Mouse (Mus musculus) lung, postnatal 36 days (tissue): Measurements from ENCODE around the gene Cntn4.

Source experiments
- DNase-seq: peaks from one replicate; pipeline ENCODE4 v3.0.0; 2022; ENCODE audit warnings: mixed read lengths

Gene Cntn4

DNA sequence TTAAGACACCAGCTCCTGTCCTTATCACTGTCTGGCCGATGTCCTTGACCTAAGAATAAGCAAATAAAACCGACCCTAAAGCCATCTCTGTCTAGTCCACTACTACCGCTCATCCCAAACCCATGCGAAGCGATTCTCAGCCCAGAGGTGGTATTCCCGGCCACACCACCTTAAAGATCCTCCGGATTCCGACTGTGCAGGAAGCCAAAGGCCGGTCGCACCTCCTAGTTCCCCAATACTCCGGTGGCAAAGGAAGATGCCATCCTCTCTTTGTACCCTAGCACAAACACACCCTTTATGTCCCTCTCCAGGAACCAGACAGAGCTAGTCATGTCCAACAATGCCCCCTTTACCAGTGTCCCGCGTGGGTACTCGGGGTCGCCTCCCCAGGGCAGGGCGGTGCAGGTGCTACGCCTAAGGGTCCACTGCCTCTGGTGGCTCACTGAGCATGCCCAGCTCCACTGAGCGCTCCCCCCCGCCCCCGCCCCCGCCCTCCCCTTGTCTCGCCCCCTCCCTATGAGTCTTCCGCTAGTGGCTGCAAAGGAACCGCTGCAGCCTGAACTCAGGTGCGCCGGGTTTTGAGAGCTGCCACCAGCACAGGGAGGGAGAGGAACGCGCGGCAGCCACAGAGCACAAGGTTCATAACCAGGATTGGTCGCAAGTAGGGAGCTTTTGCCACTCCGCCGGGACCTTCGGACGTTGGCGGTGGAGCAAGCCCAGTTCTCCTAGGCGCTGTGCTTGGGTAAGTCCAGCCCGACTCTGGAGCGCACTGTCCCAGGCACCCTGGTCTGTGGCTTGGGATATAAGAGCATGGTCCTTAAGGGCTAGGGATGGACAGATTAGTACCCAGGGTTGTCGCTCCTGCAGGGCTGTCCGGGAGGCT is at the start of gene Cntn4:
TSS of gene Cntn4 (plus strand) at position 512 of the 883 bp plus-strand sequence.
- DNase-seq = no peak

DNA sequence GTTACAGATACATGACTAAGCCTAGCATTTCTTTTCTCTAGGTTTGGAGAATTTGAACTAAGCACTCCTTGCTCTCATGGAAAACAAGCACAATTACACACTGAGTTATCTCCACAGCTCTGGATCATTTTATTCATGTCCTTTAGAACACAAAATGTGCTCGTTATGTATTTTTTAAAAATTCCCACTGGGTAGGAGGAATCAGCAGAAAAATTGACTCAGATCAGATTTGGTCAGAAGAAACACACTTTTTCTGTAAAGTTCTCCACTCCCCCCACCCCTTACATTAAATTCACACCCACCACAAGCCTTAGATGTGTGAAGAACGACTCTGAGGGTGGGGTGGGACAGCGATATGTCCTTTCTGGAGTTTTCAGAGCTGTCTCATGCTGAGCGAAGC is 3.2 kb upstream of the Cntn4 start:
- DNase-seq = no peak

DNA sequence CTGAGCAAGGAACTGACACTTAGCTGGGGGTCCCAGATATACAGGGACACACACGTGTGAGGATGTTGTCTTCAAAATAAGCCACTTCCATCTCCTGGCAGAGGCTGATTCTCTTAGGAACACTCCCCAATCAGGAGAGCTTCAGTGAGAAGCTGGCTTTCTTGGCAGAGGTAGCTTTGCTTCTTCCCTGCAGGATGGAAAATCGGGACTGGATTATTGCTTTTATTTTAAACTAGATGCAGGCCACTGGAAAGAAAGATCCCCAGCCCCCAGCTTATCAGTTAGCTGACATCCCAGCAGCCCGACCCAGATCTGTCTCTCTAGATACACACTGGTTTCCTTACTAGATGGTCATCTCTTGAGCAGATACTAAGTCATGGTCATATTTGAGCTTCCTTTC is 2.4 kb upstream of the Cntn4 start:
- DNase-seq = no peak

DNA sequence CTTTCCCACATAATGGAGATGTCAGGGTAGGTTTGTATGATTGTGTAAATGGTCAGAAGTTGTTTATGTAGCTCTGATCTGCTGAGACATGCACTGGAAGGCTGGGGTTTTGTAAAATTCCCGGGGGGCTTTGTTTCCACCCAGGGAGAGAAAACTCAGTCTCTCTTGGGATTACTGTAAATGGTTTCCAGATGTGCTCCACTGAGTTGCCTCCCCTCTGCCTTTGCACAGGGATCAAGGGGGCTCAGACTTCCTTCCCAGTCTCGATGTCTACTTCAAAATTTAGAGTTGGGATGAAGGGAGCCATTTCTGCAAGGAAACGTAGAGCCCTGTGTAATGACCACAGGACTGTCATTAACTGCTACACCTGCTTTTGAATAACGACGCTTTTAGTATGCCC is 823 bp upstream of the Cntn4 start:
- DNase-seq = no peak

DNA sequence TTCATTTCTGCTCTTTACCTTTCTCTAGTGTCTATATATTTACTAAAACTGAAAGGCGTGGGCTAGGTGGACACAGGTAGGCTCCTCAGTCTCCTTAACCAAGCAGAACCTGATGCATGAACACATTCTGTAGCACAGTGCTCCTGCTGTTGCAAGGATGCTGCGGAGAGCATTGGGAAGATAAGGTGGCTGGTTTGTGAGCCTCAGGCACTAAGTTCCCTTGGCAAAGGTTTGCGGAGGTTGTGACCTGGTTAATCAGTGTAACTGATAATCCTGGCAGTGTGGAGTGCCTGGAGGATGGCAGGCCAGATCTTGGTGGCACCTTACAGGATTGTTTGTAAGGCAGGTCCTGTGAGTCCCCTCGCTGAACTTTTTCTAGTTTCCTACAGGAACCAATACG is 1.3 kb downstream of the Cntn4 start:
- no peak for DNase-seq

DNA sequence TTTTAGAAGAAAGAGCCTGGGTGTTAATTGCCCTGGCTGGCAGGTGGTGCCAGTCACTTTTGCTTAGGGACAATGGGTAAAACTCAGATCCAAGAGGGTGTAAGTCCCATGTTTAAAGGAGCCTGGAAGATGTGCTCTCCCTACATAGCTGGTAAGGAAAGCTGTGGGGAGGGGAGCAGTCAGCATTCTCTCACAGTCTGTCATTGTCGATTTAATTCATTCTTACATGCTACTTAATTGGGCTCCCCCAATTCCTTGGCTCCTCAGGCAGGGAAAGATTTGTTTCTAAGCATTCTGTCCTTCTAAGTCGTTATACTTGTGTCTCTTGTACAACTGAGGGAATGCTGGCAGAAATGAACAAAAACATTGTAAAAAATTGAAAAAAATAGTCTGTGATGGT is 4.0 kb downstream of the Cntn4 start:
- DNase-seq = no peak

DNA sequence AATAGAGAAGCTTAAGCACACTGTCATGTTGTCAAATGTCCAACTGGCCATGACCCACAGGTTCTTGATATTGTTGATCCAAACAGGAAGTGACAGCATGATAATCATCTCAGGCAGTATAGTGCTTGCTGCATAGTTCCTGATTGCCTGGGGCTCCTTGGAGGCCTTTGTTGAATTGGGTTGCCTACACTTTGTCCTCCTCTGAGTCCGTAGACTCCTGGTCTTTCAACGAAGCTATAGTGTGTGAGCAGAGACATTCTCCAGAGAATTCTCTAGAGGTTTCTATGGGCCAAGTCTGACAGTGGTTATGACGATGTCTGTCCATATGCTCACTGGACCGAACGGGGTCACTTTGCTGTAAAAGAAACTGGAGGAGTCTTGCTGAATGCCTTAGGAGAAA is 5.8 kb downstream of the Cntn4 start:
- DNase-seq = no peak

DNA sequence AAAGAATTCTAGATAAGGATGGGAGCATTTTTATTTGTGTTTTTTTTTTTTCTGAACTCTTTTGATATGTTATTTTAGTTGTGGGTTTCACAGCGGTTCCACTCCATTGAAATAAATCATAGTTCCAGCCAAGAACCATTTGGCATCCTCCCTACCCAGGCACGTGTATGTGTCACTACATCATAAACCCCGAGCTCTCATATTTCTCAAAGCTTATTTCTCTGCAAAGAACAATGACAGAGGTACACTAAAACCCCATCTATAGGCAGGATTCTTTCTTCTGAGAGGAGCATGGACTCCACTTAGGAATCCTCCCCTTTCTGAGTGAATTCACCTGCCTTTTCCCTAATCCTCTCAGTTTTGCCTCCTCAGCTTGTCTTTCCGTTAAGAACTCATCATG is 6.7 kb downstream of the Cntn4 start:
- DNase-seq = no peak

DNA sequence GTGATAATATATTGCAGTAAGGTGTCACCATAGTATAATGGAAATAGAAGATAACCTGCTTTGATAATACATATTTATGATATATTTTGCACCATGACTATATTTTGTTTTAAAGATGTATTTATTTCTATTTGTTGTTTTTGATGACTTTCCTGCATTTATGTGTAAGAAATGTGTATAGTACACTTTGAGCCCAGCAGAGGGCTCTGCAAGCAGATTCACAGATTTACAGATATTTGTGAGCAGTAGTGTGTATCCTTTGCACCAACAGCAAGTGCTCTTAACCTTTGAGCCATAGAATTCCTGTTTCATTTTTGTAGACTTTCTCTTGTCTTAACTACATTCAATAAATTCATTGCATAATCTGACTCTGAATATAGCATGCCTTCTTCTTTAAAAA is 10.7 kb downstream of the Cntn4 start:
- DNase-seq = no peak

DNA sequence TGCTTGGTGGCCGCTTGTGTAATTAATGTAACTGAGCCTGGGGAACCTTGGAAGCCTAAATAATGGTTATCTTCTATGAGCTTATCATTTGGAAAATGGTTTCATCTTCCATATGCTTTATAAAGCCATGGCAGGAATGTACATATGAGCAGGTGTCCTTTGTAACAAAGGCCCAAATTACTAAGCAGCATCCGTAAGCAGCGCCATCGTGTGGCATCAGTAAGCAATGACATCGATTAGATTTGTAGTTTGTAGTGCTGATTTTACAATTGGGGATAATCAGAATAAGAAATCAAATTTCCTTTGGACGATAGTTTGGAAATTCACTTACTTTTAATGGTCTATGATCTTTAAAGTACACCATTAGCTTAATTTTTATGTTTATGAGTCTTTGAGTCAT is 64.6 kb downstream of the Cntn4 start:
- no peak for DNase-seq

DNA sequence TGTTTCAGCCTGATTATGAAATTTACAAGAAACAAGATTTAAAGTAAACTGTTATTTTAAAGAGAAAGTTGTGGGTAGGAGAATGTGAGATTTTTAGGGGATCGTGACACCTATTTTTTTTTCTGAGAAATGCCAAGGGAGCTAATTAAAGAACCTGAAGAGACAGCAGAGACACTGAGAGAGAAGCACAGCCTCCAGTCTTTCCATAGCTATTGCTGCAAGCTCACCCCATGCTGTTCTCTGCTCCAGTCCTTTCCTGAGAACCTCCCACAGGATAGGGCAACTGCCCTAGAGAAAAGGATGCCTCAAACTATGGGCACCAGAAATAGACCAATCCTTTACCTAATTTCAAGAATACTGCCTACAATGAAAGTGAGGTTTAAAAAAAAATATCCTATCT is 103.2 kb downstream of the Cntn4 start:
- DNase-seq = no peak

DNA sequence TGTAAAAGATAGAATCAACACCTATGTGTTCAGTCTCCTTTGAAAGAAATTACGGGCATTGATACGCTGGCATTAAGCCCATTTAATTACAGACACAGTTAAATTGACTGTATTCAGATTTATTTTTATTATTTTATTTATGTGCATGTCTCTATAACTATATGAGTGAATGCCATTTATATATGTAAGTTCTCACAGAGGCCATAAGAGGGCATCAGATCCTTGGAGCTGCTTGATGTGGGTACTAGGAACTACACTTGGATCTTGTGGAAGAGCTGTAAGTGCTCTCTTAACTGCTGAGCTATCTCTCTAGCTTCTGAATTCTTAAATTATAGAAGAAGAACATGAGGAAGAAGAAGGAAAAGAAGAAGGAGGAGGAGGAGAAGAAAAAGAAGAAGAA is 111.0 kb downstream of the Cntn4 start:
- DNase-seq = no peak

DNA sequence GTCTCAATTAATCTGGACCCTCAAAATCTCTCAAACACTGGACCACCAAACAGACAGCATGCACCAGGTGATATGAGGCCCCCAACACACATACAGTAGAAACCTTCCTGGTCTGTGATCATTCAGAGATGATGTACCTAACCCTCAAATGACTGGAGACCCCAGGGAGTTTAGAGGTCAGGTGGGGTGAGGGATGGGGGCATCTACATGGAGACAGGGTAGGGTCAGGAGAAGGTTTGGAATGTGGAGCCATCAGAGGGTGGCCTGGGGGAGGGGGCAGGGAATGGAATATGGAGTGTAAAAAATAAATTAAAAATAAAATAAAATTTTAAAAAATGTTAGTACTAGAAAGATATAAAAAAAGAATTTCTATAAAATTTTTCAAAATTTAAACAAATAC is 157.6 kb downstream of the Cntn4 start:
- no peak for DNase-seq

DNA sequence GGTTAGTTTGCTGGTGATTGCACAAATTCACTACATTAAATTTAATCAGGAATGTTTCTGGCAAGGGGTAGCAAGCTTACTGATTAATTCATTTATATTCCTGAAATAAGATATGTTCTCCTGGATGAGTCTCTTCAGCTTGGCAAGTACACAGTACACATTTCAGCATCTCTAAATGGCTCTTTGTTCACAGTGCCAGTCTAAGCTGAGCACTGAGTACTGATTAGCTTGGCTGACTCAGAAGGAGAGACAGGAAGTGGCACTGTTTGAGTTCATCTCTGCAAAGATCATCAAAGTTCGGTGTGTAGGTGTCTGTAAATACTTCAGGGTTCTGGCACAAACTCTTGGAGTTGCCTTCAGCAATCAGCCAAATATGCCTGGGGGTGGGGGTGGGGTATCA is 169.8 kb downstream of the Cntn4 start:
- no peak for DNase-seq

DNA sequence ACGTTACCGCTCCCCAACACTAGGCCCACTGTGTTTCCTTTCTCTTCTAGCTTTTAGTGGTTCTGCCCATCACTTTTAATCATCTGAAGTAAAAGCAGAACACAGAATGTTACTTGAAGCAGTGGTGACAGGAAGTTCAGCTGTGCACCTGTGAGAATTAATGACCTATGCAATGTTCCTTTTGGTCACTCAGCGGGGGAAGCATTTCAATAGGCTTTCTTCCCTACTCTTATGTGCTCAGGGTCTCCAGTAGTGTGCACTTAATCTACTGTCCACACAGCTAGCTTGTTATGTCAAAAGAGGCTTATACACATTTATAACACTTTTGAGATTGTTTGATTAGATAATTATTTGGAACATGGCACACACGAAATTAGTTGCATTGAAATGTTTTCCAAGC is 215.4 kb downstream of the Cntn4 start:
- DNase-seq = no peak

DNA sequence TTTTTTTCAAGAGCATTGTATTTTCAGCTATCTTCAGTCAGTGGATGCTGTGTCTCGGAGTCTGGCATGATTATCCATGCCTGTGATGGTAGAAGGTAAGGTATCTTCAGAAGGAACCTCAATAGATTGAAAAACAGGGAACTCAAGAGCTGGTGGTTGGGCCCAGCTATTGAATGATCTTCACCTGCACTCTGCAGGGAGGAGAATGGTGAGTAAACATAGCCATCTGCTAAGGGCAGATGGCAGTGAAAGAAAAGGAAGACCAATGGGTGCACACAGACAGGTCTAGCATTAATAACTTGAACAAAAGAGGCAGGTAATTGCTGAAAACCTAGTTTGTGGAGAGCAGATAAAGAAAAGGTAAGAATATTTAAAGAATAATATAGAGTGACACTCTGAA is 261.0 kb downstream of the Cntn4 start:
- no peak for DNase-seq

DNA sequence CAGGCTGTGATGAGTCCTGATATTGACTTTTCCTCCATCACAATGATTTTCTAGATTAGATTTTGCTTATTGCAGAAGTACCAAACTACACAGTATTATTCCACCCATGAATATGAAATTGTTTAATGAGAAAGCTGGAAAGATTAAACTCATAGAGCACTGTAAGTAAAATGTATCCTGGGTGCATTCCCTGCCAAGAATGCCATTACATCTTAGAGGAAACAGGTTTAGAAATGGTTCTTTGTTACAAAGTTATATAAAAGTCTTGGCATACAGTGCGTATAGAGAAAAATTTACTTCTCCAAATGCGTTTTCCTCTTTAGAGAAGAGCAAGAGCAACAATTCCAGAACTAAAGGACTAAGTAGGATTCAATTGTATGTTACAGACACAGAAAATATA is 261.8 kb downstream of the Cntn4 start:
- no peak for DNase-seq

DNA sequence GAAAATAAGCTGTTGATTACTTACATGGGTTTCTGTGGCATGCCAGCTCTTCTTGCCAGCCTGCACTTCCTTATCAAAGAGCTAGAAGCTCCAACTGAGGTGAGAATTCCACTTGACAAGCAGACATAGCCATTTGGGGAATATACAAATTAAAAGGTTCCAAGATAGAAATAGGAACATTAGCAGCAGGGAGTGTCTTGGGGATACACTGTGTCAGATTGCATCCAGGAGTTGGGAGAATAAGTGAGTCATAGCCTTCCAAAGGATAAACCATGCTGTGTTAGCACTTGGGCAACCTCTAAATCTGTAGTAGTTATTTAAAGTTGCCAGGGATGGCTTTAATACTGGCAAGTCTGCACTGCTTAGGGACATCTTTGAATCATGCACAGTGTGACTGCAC is 263.1 kb downstream of the Cntn4 start:
- no peak for DNase-seq

DNA sequence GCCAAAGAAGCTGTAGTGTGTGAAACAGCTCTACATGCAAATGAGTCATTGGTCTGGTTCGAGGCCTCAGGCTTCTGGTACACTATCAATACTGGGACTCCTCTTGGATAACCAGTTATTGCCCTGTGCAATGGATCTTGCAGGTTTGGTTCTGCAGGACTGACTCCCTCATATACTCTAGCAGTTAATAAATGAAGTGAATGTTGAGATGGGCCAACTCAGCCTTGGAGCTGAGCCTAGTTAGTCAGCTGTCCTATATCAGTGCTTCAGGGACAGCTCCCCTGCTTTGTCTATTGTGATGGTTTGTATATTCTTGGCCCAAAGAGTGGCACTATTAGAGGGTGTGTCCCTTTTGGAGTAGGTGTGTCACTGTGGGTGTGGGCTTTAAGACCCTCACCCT is 314.0 kb downstream of the Cntn4 start:
- DNase-seq = peak; percentile 13

DNA sequence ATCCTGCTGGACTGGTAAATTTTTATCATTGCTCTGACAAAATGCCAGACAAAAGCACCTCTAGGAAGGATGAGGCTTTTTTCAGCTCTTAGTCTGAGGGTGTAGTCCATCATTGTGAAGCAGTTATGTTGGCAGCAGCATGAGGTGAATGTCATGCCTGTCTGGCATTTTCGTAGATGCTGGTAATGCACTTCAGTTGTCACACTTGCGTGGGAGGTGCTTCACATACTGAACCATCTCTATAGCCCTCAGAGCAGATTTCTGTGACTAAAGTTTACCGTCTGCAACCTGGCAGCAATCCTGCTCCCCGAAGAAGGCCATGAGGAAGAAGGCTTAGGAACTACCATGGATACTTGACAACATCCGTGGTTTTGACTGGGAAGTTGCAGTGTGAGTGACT is 335.6 kb downstream of the Cntn4 start:
- no peak for DNase-seq

DNA sequence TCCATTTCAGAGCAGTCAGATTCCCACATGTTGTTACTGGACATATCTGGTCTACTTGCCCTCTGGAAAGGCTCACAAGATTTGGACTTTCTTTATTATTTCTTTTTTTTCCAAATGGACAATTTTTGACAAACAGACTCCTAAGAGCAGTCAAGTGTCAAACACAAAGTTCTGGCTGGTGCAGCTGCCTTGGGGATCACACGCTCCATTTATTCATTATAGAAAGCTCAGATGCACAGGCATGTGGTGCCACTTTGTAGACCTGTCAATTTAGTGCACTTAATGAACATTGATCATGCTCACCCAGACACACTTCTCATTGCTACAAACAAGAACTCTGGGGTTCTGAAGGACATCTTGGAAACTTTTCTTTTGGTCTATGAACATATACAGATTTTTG is 337.7 kb downstream of the Cntn4 start:
- DNase-seq = no peak

DNA sequence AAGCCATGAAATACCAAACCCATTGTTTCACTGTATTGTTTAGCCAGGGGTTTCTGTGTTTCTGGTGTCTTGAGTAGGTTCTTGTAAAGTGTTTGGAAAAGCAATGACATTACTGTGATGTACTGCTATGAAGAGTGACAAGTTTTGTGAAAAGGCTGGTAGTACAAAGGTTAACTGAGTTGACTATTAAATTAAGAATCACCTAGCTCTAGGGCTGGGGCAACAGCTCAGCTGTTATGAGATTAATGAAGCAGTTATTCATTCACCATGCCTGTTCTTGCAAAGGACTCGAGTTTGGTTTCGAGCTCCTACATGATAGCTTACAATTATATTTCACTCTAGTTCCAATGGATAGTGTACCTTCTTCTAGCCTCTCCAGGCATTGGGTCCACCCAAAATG is 371.4 kb downstream of the Cntn4 start:
- no peak for DNase-seq

DNA sequence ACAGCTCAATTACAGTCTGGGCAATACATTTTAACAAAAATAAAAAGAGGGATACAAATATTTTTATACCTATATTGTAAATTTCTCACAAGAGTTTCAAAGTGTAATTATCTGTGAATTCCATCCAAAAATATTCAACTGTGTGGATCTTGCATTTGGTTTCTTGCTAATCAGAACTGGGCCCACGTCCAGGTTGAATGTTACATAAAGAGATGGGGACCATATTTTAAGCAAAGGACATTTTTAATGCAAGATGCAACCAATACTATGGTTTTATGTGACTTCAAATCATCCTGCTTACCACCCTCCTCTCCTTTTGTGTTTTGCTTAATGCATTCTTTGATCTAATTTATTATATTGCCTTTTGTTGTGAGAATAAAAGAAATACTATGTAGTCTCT is 378.7 kb downstream of the Cntn4 start:
- DNase-seq = no peak

DNA sequence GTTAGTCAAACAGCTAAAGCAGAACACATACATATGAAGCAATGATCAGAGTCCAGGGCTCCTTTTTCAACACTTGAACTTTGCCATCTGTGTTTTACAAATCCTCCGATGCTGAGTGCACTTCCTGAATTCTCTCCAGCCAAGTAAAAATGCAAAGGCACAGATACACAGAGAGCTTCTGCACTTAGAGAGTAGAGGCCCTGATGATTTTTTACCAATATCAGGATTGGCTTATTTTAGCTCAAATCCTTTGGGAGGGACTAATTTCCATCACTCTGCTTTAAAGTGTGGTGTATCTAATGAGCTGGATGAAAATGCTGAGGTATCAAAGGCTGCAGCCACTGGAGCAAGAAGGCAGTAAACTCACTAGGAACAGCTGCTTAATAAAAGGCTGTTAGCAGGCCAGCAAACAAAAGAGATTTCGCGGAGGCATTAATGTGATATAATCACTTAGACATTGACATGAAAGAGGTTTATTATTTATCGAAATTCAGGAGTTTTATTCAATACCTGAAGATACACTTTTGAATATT is 400.7 kb downstream of the Cntn4 start:
- no peak for DNase-seq

DNA sequence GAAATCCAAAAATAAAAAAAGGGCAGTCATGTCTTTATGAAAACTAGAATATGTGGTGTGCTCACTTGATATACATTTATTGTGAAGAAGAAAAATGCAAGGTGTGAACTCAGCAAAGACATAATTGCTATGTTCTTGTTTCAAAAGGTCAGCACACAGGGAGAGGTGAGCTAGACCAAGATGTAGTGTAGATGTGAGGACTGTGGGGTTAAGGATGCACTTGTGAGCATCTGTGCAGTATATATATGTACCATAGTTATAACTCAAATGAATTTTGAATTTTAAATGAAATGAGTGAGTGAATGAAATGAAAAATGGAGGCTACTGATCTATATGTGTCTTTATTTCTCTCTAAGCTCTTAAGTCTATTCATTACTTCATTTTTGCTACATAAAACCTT is 401.2 kb downstream of the Cntn4 start:
- no peak for DNase-seq
